Mouse (Mus musculus) urinary bladder, postnatal 36 days (tissue): ENCODE measurements around the gene Ankrd22.

ENCODE experiments used
- DNase-seq, 2 experiments: peaks; one replicate each; pipeline ENCODE4 v3.0.0; 2022; ENCODE audit warnings: low spot score in 2 of 2, mixed read lengths in 1 of 2

Ankrd22 gene

GRCm38 (mm10) chr19:34095381-34095780 lies 70.5 kb downstream of the Ankrd22 start:
- peak in 1 of 2 experiments; percentile 3 for DNase-seq

- DNase-seq = no peak
Measured at GRCm38 (mm10) chr19:34089011-34089680, 76.7 kb downstream of the Ankrd22 start.

GRCm38 (mm10) chr19:34078130-34078529 lies 87.7 kb downstream of the Ankrd22 start:
- no peak for DNase-seq

- DNase-seq = no peak
Measured at GRCm38 (mm10) chr19:34074239-34074638, 91.6 kb downstream of the Ankrd22 start.
